Mouse (Mus musculus) cerebellum, postnatal 25 days (tissue): ENCODE measurements around the gene Map4k5.

Experiments used
- DNase-seq, 2 experiments: peaks; one replicate each; pipeline ENCODE4 v3.0.0; 2021; ENCODE audit warnings: mixed read lengths in 2 of 2

The Map4k5 gene

GRCm38 (mm10) chr12:69885170-69885923, 7.7 kb downstream of the Map4k5 start:
- no peak for DNase-seq

GRCm38 (mm10) chr12:69884053-69884452, 8.9 kb downstream of the Map4k5 start:
- DNase-seq, result no peak

- no peak for DNase-seq
Observed at GRCm38 (mm10) chr12:69881198-69881905, 11.6 kb downstream of the Map4k5 start.

- DNase-seq, result no peak
Observed at GRCm38 (mm10) chr12:69879739-69880138, 13.3 kb downstream of the Map4k5 start.

GRCm38 (mm10) chr12:69879172-69879665, 13.8 kb downstream of the Map4k5 start:
- no peak for DNase-seq

GRCm38 (mm10) chr12:69877842-69878363, 15.1 kb downstream of the Map4k5 start:
- DNase-seq, result peak in 1 of 2 experiments; percentile 21

- no peak for DNase-seq
Observed at GRCm38 (mm10) chr12:69871632-69872031, 21.4 kb downstream of the Map4k5 start.

- DNase-seq, result no peak
Observed at GRCm38 (mm10) chr12:69867338-69867737, 25.7 kb downstream of the Map4k5 start.

- DNase-seq, result no peak
Observed at GRCm38 (mm10) chr12:69864164-69864692, 28.8 kb downstream of the Map4k5 start.

- no peak for DNase-seq
Observed at GRCm38 (mm10) chr12:69863505-69863904, 29.5 kb downstream of the Map4k5 start.

GRCm38 (mm10) chr12:69858847-69859246, 34.2 kb downstream of the Map4k5 start:
- DNase-seq, result no peak

GRCm38 (mm10) chr12:69857597-69857996, 35.4 kb downstream of the Map4k5 start:
- DNase-seq, result no peak

GRCm38 (mm10) chr12:69856398-69856797, 36.6 kb downstream of the Map4k5 start:
- DNase-seq, result no peak

- DNase-seq, result no peak
Observed at GRCm38 (mm10) chr12:69855641-69856300, 37.2 kb downstream of the Map4k5 start.

- DNase-seq, result no peak
Observed at GRCm38 (mm10) chr12:69853942-69854341, 39.1 kb downstream of the Map4k5 start.

GRCm38 (mm10) chr12:69853387-69853786, 39.6 kb downstream of the Map4k5 start:
- DNase-seq, result no peak

- no peak for DNase-seq
Observed at GRCm38 (mm10) chr12:69852288-69852687, 40.7 kb downstream of the Map4k5 start.

GRCm38 (mm10) chr12:69848083-69848878, 44.7 kb downstream of the Map4k5 start:
- no peak for DNase-seq

GRCm38 (mm10) chr12:69846499-69846898, 46.5 kb downstream of the Map4k5 start:
- DNase-seq, result no peak

- DNase-seq, result no peak
Observed at GRCm38 (mm10) chr12:69845722-69846121, 47.3 kb downstream of the Map4k5 start.

GRCm38 (mm10) chr12:69843531-69844445, 49.2 kb downstream of the Map4k5 start:
- no peak for DNase-seq
